Mouse (Mus musculus): ENCODE results near the gene Nkiras1. TPM values are rescaled to one million over a fixed set of nuclear protein-coding genes. Genes with fewer than 3 reads are reported as not detected.
"Not testable (repeated sequence)": the region's sequence is repeated elsewhere in the genome, so short reads cannot be mapped to it uniquely, and the experiment has no call there.

The Nkiras1 gene
- 5.1 and 7.7 TPM in 2 replicates for polyA plus RNA-seq (2012; rRNA removed)

DNA sequence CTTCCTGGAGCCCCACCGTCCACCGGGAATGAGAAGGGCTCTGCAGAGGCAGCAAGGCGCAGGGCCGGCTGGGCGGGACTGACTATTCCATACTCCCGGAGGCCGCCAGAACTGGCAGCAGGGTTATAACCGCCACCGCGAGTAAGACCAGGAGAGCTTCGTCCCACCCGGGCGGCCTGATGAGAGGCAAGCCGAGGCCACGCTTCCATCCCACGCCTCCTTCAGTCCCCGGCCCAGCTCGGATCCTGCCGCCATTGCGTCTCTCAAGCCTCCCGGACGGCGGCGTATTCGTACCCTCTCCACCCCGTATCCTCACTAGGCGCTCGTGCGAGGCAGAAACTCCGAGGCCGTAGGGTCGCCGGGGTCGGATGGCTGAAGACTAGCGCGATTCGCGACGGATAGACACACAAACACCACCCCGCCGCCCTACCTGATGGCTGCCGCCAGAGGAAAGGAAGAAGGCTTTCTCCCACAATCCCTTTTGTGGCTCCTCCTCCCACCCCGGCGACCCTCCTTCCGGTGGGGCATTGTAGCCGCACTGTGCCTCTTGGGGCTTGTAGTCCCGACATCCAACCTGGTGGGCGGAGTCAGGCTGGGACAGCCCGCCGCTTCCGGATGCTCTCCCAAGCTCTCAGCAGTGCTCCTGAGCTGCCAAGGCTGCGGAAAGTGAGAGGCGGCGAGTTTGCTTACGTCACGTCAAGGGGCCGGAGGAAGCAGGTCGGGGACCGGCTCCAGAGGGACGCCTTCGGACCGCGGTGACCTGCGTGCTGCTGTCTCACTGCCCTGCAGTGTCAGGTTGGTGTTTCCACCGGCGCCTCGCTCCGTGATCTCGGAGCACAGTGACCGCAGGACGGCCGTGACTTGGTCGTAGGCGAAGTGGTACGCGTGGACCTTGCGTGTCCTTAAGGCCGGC, at the start of gene Nkiras1, which contains the start of gene Rpl15:
Gene Nkiras1, plus strand, starts transcription at position 608 of the 913 bp plus-strand sequence.
Gene Rpl15, minus strand, starts transcription at position 863 of the 913 bp plus-strand sequence.
- WGBS, result under 1% methylated on average over 78 of the region's 78 CpGs
- peak; percentile 97 for DNase-seq (ENCODE audit: low read depth, low spot score)

DNA sequence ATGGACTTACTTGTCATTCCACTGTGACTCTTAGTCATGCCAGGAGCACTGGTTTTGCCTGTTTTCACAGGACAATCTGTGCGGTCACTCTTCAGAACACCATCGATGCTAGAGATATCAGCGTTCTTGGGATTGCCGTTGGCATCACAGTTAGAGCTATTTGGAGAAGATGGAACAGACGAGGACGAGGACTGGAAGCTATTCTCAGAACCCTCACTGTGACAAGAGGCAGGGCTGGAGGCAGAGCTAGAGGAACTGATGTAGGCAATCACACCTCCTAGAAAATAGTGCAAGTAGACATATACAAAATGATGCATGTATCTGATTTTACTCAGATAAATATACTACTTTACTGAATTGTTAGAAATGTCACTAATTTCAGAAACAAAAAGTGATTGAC, 49.0 kb upstream of the Nkiras1 start:
- WGBS, result 97% methylated on average over 6 of the region's 6 CpGs
- no peak for DNase-seq (ENCODE audit: low read depth, low spot score)

DNA sequence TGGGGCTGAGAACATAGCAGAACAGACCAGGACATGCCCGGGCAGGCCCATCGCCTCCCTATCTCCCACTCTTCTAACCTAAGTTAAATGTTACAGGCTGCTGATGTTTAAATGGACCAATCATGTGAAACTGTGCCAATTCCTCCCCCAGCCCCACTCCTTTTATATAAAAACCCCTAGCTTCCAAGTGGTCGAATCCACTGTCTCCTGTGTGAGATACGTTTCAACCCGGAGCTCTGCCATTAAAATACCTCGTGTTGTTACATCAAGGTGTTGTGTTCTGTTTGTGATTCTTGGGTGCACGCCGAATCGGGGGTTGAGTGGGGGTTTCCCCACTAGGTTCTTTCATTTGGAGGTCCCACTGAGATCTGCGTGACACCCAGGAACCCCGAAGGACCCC, 45.5 kb upstream of the Nkiras1 start:
- 98% methylated on average over 11 of the region's 11 CpGs for WGBS
- not testable (repeated sequence) for DNase-seq (ENCODE audit: low read depth, low spot score)

DNA sequence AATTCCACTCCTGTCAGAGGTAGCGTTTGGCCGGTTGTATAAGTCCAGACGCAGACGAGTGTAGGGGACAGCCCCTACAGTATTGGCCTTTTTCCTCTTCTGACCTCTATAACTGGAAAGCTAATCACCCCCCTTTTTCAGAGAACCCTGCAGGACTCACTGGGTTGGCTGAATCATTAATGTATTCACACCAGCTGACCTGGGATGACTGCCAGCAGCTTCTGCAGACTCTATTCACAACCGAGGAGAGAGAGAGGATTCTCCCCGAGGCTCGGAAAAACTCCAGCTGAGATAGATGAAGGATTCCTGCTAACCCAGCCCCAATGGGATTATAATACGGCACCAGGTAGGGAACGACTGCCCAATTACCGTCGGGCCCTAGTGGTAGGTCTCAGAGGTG, 44.8 kb upstream of the Nkiras1 start:
- 76% methylated on average over 11 of the region's 11 CpGs for WGBS
- DNase-seq (ENCODE audit: low read depth, low spot score), result not testable (repeated sequence)

DNA sequence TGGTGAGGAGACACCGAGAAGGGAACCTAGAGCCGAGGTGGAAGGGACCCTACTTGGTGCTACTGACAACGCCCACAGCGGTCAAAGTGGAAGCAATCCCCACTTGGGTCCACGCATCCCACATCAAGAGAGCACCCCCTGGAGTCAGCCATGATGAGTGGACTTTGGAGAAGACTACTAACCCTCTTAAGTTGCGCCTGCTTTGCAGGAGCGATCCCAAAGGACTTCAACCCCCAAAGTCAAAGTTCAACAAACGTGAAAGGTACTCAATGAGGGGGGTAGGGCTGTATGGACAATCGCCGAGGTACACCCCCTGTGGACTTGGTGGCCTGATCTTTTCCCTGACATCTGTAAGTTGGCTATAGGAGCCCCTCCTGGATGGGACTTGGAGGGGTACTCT, 41.2 kb upstream of the Nkiras1 start:
- not testable (repeated sequence) for DNase-seq (ENCODE audit: low read depth, low spot score)
- 97% methylated on average over 10 of the region's 10 CpGs for WGBS

DNA sequence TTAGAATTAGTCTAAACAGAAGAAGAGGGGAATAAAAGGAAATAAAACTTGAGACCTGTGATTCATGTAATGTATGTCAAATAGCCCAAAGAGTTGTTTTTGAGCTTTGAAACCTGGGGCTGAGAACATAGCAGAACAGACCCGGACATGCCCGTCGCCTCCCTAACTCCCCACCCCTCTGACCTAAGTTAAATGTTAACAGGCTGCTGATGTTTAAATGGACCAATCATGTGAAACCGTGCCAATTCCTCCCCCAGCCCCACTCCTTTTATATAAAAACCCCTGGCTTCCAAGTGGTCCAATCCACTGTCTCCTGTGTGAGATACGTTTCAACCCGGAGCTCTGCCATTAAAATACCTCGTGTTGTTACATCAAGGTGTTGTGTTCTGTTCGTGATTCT, 39.1 kb upstream of the Nkiras1 start:
- not testable (repeated sequence) for DNase-seq (ENCODE audit: low read depth, low spot score)
- 96% methylated on average over 8 of the region's 8 CpGs for WGBS

DNA sequence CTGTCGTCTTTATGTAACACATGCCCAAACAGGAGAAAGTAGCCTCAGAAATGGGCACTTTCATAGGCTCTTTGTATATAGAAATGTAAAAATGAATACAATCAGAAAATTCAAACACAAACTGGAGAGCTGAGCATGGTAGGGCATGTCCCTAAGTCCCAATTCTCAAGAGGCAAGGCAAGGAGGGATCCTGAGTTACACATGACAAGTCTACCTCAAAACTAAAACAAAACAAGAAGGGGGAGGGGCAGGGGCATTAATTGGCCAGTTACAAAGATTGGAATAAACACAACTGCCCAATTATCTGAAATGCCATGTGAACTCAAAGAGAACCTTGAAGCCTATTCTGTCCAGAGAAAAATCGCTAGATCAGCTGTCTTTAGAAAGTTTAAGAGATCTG, 37.9 kb upstream of the Nkiras1 start:
- no peak for DNase-seq (ENCODE audit: low read depth, low spot score)
- WGBS, result 80% methylated on average over 2 of the region's 2 CpGs

DNA sequence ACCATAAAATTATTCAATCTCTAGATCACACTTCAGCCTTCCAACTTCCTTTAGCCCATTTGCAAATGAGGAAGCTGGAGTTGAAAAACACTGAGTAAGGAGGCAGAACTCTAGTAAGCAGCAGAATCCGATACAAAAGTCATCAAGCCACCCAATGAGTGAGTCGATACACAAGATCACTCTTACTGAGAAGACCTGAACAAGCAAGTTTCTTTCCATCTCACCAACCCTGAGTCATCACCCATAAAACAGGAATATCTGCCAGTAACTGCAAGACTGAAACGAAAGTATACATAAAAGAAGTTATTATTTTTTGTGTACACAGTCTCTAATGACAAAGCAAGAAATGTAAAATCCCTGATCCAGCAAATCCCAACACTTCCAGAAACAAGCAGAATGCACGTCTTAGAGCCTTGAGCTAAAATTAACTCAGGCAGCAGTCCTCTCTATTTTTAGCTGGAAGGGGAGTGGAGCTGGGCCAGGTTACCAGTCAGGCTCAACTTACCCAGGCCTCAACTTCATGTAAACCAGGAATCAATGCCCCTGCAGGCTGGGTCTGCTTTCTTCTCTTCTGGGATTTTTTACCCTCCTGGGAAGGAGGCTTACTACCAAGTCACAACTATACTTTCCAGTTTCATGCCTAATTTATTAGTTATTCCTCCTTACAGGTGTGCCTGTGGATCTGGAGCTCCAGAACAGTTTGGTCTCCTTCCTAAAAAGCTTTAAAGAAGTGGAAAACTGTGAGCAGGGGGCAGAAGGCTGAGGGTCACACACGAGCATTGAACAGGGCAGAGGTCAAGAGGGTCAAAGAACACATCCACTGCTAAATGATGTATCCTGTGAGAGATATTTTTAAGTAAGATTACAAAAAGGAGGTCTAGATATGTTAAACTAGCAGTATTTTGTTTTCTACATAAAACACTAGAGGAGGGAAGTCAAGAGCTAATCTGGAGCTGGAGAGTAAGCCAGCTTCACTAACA, 36.7 kb upstream of the Nkiras1 start:
- 6% methylated on average over 5 of the region's 5 CpGs for WGBS

DNA sequence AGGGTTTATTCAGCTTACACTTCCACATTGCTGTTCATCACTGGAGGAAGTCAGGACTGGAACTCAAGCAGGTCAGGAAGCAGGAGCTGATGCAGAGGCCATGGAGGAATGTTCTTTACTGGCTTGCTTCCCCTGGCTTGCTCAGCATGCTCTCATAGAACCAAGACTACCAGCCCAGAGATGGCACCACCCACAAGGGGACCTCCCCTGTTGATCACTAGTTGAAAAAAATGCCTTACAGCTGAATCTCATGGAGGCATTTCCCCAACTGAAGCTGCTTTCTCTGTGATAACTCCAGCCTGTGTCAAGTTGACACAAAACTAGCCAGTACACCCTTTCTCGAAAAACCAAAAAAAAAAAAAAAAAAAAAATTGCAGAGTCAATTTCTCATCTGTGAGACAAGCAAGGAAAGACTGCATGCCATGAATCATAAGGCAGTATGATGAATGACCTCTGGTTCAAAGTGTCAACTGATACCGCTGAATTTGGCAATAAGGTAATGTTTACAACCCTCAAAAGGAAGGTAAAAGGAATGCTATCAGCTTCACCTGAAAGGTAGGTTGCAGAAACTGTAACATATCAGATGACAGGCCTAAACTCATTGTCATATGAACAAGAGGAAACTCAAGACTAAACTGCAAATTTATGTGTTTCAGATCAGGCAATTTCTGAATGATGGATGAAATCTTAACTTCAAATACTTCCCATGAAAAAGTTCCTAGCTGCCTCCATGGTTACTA, 34.3 kb upstream of the Nkiras1 start:
- DNase-seq (ENCODE audit: low read depth, low spot score), result not testable (repeated sequence)
- 35% methylated on average over 2 of the region's 2 CpGs for WGBS

More for the DNA sequence above, 36.7 kb upstream of the Nkiras1 start:
- DNase-seq (ENCODE audit: low read depth, low spot score), result peak; percentile 68

DNA sequence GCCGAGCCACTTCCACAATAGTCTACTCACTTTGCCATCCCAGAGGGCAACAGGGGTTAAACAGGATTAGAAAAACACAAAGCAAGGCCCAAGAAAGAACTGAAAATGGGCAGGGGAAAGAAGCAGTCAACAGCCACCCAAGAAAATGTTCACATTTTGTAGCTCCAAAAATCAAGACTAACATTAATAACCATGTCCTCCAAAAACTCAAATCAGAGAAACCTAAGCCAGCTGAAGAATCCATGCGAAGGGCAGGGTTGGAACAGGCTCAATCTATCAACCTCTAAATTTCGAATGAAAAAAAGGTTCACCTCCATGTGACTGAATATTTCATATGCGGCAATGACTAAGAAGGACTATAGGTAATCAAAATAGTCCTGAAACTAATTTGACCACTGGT, 33.6 kb upstream of the Nkiras1 start:
- 51% methylated on average over 4 of the region's 4 CpGs for WGBS

DNA sequence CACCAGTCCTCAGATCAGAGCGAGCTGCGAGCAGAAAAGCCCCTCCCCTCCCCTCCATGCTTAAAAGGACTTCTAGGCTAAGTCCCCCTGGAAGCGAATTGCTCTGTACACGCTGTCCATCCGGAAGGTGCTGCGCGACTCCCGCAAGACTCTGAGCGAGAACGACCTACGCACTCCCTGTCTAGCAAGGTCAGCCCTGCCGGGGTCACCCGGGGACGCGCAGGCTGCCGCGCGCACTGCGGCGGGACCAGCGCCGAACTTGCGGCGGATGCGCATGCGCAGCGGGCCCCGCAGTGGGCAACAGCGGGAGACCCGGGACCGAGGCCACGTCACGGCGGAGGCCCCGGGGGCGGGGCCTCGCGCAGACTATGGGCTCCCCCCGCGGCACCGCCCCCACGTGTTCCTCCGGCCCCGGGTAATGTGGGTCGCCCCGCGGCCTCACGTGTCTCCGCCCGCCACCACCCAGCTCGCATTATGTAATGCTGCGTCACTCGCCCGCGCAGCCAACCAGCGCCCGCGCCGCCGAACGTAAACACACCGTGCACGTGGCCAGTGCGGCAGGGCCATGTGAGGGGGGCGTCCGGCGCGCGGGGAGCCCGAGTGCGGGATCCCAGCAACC, 32.7 kb upstream of the Nkiras1 start:
- WGBS, result under 1% methylated on average over 71 of the region's 71 CpGs
- peak; percentile 65 for DNase-seq (ENCODE audit: low read depth, low spot score)

More for the DNA sequence above, 33.6 kb upstream of the Nkiras1 start:
- DNase-seq (ENCODE audit: low read depth, low spot score), result no peak

DNA sequence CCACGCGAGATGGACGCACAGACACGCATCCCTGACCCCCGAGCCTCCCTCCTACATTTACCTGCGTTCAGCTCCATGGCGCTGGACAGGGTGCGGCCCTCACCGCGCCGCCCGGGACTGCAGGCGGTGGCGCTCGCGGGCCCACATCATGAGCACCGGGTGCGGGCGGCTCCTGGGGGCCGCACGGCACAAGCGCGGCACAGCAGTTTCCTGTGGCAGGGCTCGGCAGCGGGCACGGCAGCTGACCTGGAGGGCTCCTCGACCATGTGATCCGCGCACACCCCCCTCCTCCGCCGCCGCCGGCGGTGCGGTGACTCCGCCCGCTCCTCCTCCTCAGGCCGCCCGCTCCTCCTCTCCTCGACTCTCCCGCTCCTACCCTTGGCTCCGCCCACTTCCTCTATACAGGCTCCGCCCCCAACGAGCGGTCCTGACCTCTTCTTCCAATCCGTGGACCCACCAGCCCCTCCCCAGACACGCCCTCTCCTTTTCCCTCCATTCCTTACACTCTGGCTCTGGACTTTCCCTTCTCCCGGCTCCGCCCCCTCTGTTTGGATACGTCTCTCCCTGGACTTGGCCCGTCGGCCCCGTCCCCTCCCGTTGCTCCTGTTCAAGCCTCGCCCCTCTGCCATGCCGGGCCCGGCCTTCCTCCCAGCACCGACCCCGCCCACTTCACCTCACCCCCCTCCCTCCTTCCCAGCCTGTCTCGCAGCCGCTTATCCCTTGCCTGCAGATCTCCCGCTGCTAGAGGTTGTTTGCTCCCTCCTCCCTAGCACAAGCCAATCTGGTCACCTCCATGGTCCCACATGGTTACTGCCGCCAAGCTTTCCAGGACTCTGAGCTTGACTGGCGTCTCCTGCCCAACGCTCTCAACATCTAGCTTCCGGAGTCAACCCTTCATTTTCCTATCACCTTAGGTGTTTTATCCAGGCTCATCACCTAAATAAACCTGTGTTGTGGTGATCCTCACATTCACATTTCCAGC, 31.9 kb upstream of the Nkiras1 start, which contains the start of gene Nr1d2:
Gene Nr1d2, minus strand, starts transcription at position 378 of the 982 bp plus-strand sequence.
- peak; percentile 100 for DNase-seq (ENCODE audit: low read depth, low spot score)
- 1% methylated on average over 63 of the region's 66 CpGs for WGBS

DNA sequence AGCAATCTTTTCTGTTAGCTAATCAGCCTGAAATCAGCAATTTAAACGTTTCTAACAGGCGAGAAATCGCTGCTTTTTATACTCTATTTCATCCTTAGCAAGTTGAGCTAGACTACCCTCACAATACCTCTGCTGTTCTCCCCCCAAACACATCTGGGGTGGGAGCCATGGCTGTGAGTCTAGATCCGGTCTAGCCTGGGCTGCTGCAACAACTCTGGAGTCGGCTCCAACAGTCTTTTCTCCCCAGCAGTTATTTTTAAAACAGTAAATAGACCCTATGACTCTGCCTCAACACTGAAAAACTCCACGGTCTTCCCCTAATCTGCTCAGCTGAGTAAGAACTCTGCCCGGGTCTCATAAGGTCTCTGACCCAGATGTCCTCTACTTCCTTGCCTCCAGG, 30.8 kb upstream of the Nkiras1 start:
- DNase-seq (ENCODE audit: low read depth, low spot score), result no peak
- 67% methylated on average over 7 of the region's 7 CpGs for WGBS

DNA sequence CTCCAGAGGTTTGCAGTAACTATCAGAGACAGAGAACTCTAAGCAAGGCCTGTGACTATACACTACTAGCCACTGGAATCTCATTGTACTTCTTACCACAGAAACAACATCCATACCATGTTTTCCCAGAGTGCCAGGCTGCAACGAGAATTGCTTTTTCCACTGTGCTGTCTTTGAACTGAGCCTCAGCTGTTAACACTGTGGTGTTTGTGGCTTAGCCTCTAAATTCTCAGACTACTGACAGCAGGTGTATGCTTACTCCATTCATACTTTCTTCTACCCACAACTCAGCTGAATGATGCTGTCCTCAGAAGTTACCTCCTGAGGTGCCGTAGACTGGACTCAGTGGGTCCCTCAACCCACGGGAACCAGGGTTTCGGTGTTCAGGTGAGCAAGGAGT, 29.1 kb upstream of the Nkiras1 start:
- DNase-seq (ENCODE audit: low read depth, low spot score), result no peak
- WGBS, result 93% methylated on average over 4 of the region's 4 CpGs

DNA sequence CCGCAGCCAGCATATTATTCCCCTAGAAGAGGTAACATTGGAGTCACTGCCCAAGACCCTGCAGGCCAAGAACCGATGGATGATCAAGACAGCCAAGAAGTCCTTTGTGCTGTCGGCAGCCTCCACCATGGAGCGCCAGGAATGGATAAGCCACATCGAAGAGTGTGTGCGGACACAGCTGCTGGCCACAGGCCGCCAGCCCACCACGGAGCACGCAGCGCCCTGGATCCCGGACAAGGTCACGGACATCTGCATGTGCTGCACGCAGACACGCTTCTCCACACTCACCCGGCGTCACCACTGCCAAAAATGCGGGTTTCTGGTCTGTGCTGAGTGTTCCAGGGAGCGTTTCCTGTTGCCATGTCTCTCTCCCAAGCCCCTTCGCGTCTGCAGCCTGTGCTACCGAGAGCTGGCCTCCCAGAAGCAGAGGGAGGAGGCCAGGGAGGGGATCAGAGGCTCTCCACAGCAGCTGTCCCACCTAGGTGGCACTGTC, 28.3 kb upstream of the Nkiras1 start:
- 88% methylated on average over 21 of the region's 21 CpGs for WGBS
- DNase-seq (ENCODE audit: low read depth, low spot score), result no peak

DNA sequence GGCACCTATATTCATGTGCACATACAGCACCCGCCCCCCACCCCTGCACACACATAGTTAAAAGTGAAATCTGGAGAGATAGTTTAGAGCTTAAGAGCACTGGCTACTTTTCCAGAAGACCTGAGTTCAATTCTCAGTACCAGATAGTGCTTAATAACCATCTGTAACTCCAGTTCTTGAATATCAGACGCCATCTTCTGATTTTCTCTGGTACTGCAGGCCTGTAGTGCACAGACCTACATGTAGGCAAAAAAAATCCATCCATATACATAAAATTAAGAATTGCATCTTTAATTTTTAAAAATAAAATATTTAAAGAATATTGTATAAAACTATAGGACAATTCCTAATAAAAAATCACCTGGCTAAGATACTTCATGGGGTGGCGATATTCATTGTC, 9.7 kb upstream of the Nkiras1 start:
- DNase-seq (ENCODE audit: low read depth, low spot score), result no peak
- 96% methylated on average over 3 of the region's 3 CpGs for WGBS

DNA sequence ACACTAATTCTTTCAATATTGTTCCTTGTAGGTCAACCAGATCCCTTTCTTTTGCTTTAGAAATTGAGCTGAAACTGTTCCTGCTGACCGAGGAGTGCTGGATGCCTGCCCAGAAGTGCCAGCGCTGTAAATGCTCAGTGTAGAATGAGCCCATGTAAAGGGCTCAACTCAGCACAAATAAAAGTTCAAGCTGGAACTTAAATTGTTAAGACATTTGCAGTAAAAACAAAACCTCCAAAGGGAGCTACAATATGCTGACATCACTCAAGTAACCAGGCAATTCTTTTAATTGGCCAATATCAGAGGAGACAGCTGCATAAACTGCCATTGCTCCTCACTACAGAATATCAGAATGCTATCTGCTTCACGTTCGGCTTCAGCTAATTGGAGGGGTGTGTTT, 7.5 kb upstream of the Nkiras1 start:
- no peak for DNase-seq (ENCODE audit: low read depth, low spot score)
- 14% methylated on average over 4 of the region's 4 CpGs for WGBS
